Mouse (Mus musculus): ENCODE results near the gene Cyp2j9. TPM values are rescaled to one million over a fixed set of nuclear protein-coding genes. Genes with fewer than 3 reads are reported as not detected.
A peak's percentile ranks its signal among the peaks of the same experiment; 100 is the strongest.
"Not testable (repeated sequence)": the region's sequence is repeated elsewhere in the genome, so short reads cannot be mapped to it uniquely, and the experiment has no call there.

Cyp2j9 gene
- 10 to 100 TPM; 26.9 to 31.6 (median 30.4) TPM for total RNA-seq (2022)

GRCm38 (mm10) chr4:96590911-96591790, at the start of gene Cyp2j9:
Gene Cyp2j9, minus strand, starts transcription at chr4:96591578.
- DNase-seq (ENCODE audit: low spot score in 2 of 2), result peak; percentile 21 to 27

- DNase-seq (ENCODE audit: low spot score in 2 of 2), result no peak
Observed at GRCm38 (mm10) chr4:96635455-96635854, 44.1 kb upstream of the Cyp2j9 start.

GRCm38 (mm10) chr4:96622474-96622873, 31.1 kb upstream of the Cyp2j9 start:
- no peak for DNase-seq (ENCODE audit: low spot score in 2 of 2)

GRCm38 (mm10) chr4:96591791-96592150, 393 bp upstream of the Cyp2j9 start:
- DNase-seq (ENCODE audit: low spot score in 2 of 2), result peak in 1 of 2 experiments; percentile 63

- peak in 1 of 2 experiments; percentile 22 for DNase-seq (ENCODE audit: low spot score in 2 of 2)
Observed at GRCm38 (mm10) chr4:96581425-96582088, 9.8 kb downstream of the Cyp2j9 start.

GRCm38 (mm10) chr4:96580351-96580750, 11.0 kb downstream of the Cyp2j9 start:
- DNase-seq (ENCODE audit: low spot score in 2 of 2), result not testable (repeated sequence)

GRCm38 (mm10) chr4:96569442-96569841, 21.9 kb downstream of the Cyp2j9 start:
- DNase-seq (ENCODE audit: low spot score in 2 of 2), result no peak

GRCm38 (mm10) chr4:96567988-96568387, 23.4 kb downstream of the Cyp2j9 start:
- no peak for DNase-seq (ENCODE audit: low spot score in 2 of 2)

- DNase-seq (ENCODE audit: low spot score in 2 of 2), result no peak
Observed at GRCm38 (mm10) chr4:96565808-96566207, 25.6 kb downstream of the Cyp2j9 start.

GRCm38 (mm10) chr4:96560464-96560863, 30.9 kb downstream of the Cyp2j9 start:
- DNase-seq (ENCODE audit: low spot score in 2 of 2), result no peak

GRCm38 (mm10) chr4:96559781-96560180, 31.6 kb downstream of the Cyp2j9 start:
- no peak for DNase-seq (ENCODE audit: low spot score in 2 of 2)

- DNase-seq (ENCODE audit: low spot score in 2 of 2), result peak; percentile 17 to 26
Observed at GRCm38 (mm10) chr4:96553133-96553819, 38.1 kb downstream of the Cyp2j9 start, which contains the start of gene Cyp2j6. Gene Cyp2j6, minus strand, starts transcription at chr4:96553661.

- no peak for DNase-seq (ENCODE audit: low spot score in 2 of 2)
Observed at GRCm38 (mm10) chr4:96551619-96552018, 39.8 kb downstream of the Cyp2j9 start.

- peak in 1 of 2 experiments; percentile 56 for DNase-seq (ENCODE audit: low spot score in 2 of 2)
Observed at GRCm38 (mm10) chr4:96545976-96546375, 45.4 kb downstream of the Cyp2j9 start.

- DNase-seq (ENCODE audit: low spot score in 2 of 2), result no peak
Observed at GRCm38 (mm10) chr4:96525772-96526171, 65.6 kb downstream of the Cyp2j9 start.

- no peak for DNase-seq (ENCODE audit: low spot score in 2 of 2)
Observed at GRCm38 (mm10) chr4:96522256-96522655, 69.1 kb downstream of the Cyp2j9 start.

Other genes starting within 250 kb of the Cyp2j9 start
- under 1 TPM; 0.19 to 0.50 (median 0.38) TPM for gene Cyp2j11, start 242.9 kb downstream of the Cyp2j9 start, total RNA-seq (2022)
- gene Cyp2j8, start 84.2 kb downstream of the Cyp2j9 start, total RNA-seq (2022), result not detected
- 10 to 100 TPM; 16.0 to 19.5 (median 17.7) TPM for gene Cyp2j6, start 37.9 kb downstream of the Cyp2j9 start, total RNA-seq (2022)
- gene Cyp2j5, start 72.6 kb upstream of the Cyp2j9 start, total RNA-seq (2022), result not detected
- gene Gm12695, start 193.6 kb upstream of the Cyp2j9 start, total RNA-seq (2022), result not detected